Mouse (Mus musculus): ENCODE results near the gene Smim13. TPM values are rescaled to one million over a fixed set of nuclear protein-coding genes. Genes with fewer than 3 reads are reported as not detected.
A peak's percentile ranks its signal among the peaks of the same experiment; 100 is the strongest.

Gene Smim13
- total and polyA plus RNA-seq, 3 experiments = 9.0 to 27.6 (median 23.0) TPM

GRCm38 (mm10) chr13:41286285-41286684 lies 36.6 kb downstream of the Smim13 start:
- no peak overlapping the region for H3K4me3 ChIP-seq
- H3K36me3 ChIP-seq (ENCODE audit: control insufficient read depth, insufficient read depth, low read length) = no peaks in the 10 kb centered on the region
- H3K27me3 ChIP-seq (ENCODE audit: control insufficient read depth, insufficient read depth, low read length) = no peaks in the 10 kb centered on the region
- H3K79me2 ChIP-seq (replicated peaks; ENCODE audit: control insufficient read depth, insufficient read depth, low read length) = no peaks in the 10 kb centered on the region
- H3K4me1 ChIP-seq (ENCODE audit: control insufficient read depth, insufficient read depth, low read length) = no peaks in the 10 kb centered on the region; the same call in 1 of the 2 replicates
- no peak for DNase-seq
- intact Hi-C loops (cut with DNase I) = no loop called here
- H3K27ac ChIP-seq = no peak overlapping the region
- no peak for TF ChIP-seq POLR2A (IDR thresholded peaks at IDR 0.05; ENCODE audit: insufficient read depth, low read depth, low read length)
- TF ChIP-seq CTCF (IDR thresholded peaks at IDR 0.05) = no peak
- no peak for TF ChIP-seq EP300 (IDR thresholded peaks at IDR 0.05; ENCODE audit: insufficient read depth, low read depth, low read length)
- no peak overlapping the region for H3K9ac ChIP-seq (ENCODE audit: low read depth, low read length)
- 50% methylated on average over 3 of the region's 3 CpGs for WGBS

GRCm38 (mm10) chr13:41291466-41291974 lies 41.9 kb downstream of the Smim13 start:
- intact Hi-C loops (cut with DNase I) = no loop called here
- no peak overlapping the region for H3K4me3 ChIP-seq
- H3K4me1 ChIP-seq (ENCODE audit: control insufficient read depth, insufficient read depth, low read length) = peaks cover 2% of the 10 kb centered on the region
- no peak for DNase-seq
- H3K27ac ChIP-seq = no peak overlapping the region
- no peak for TF ChIP-seq CTCF (IDR thresholded peaks at IDR 0.05)
- no peak for TF ChIP-seq EP300 (IDR thresholded peaks at IDR 0.05; ENCODE audit: insufficient read depth, low read depth, low read length)
- TF ChIP-seq POLR2A (IDR thresholded peaks at IDR 0.05; ENCODE audit: insufficient read depth, low read depth, low read length) = no peak
- H3K9ac ChIP-seq (ENCODE audit: low read depth, low read length) = no peak overlapping the region
- WGBS = 77% methylated on average over 4 of the region's 4 CpGs
- no peaks in the 10 kb centered on the region for H3K79me2 ChIP-seq (replicated peaks; ENCODE audit: control insufficient read depth, insufficient read depth, low read length)
- H3K36me3 ChIP-seq (ENCODE audit: control insufficient read depth, insufficient read depth, low read length) = no peaks in the 10 kb centered on the region
- H3K27me3 ChIP-seq (ENCODE audit: control insufficient read depth, insufficient read depth, low read length) = no peaks in the 10 kb centered on the region

GRCm38 (mm10) chr13:41293595-41293994 lies 44.0 kb downstream of the Smim13 start:
- 78% methylated on average over 5 of the region's 5 CpGs for WGBS
- H3K27me3 ChIP-seq (ENCODE audit: control insufficient read depth, insufficient read depth, low read length) = no peaks in the 10 kb centered on the region
- peaks cover 3% of the 10 kb centered on the region for H3K4me1 ChIP-seq (ENCODE audit: control insufficient read depth, insufficient read depth, low read length)
- H3K9ac ChIP-seq (ENCODE audit: low read depth, low read length) = no peak overlapping the region
- no peak overlapping the region for H3K27ac ChIP-seq
- DNase-seq = no peak
- no peak overlapping the region for H3K4me3 ChIP-seq
- intact Hi-C loops (cut with DNase I) = no loop called here
- TF ChIP-seq POLR2A (IDR thresholded peaks at IDR 0.05; ENCODE audit: insufficient read depth, low read depth, low read length) (no peak), EP300 (IDR thresholded peaks at IDR 0.05; ENCODE audit: insufficient read depth, low read depth, low read length) (no peak), CTCF (IDR thresholded peaks at IDR 0.05) (no peak)
- H3K36me3 ChIP-seq (ENCODE audit: control insufficient read depth, insufficient read depth, low read length) = no peaks in the 10 kb centered on the region
- no peaks in the 10 kb centered on the region for H3K79me2 ChIP-seq (replicated peaks; ENCODE audit: control insufficient read depth, insufficient read depth, low read length)

DNA sequence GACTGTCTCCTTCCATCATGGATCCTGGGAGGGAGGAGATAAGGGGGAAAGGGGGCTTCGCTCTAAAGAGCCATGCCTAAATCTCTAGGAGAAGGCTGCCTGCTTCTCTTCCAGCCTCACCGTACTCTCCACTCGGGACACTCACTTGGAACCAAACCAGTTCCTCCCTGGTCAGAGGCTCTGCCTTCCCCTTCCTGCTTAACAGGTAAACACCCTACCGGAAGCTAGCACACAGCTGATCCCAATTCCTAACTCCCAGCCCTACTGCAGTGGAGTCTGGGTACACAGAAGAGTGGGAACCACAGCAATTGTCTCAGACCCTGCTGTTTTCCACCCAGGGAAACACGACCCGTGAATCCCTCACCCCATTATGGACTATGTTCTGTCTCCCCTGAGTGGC lies 46.2 kb downstream of the Smim13 start:
- WGBS = 44% methylated on average over 6 of the region's 6 CpGs
- peak; percentile 41 to 45 for DNase-seq

DNA sequence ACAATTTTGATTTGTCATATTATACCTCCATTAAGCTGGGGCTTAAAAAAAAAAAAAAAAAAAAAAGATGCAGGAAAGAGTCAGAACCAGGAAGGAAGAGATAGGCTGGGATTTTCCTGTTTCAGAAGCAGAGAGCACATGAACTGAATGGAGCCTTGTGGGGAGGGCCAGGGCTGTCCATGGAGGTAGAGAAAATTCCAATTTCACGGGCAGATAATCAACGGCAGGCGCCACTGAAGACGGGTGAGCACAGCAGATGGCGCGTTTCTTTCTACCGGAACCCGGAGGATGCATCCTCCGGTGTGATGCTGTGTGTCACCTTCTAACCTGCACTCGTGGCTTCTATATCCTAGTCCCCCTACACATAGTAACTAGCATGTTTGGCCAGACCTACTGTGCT lies 46.8 kb downstream of the Smim13 start:
- Histone ChIP-seq H3K36me3 (ENCODE audit: control insufficient read depth, insufficient read depth, low read length) (no peaks in the 10 kb centered on the region), H3K27me3 (ENCODE audit: control insufficient read depth, insufficient read depth, low read length) (no peaks in the 10 kb centered on the region), H3K4me1 (ENCODE audit: control insufficient read depth, insufficient read depth, low read length) (peaks cover 3% of the 10 kb centered on the region), H3K27ac (peak overlapping the region; percentile 87), H3K4me3 (no peak overlapping the region), H3K79me2 (replicated peaks; ENCODE audit: control insufficient read depth, insufficient read depth, low read length) (no peaks in the 10 kb centered on the region), H3K9ac (ENCODE audit: low read depth, low read length) (no peak overlapping the region)
- no peak for DNase-seq
- no peak for TF ChIP-seq POLR2A (IDR thresholded peaks at IDR 0.05; ENCODE audit: insufficient read depth, low read depth, low read length)
- TF ChIP-seq CTCF (IDR thresholded peaks at IDR 0.05) = no peak
- no peak for TF ChIP-seq EP300 (IDR thresholded peaks at IDR 0.05; ENCODE audit: insufficient read depth, low read depth, low read length)
- intact Hi-C loops (cut with DNase I) = no loop called here
- WGBS = 47% methylated on average over 10 of the region's 10 CpGs

More for the DNA sequence above, 46.2 kb downstream of the Smim13 start:
- peaks cover 3% of the 10 kb centered on the region for H3K4me1 ChIP-seq (ENCODE audit: control insufficient read depth, insufficient read depth, low read length)
- H3K9ac ChIP-seq (ENCODE audit: low read depth, low read length) = no peak overlapping the region
- H3K27me3 ChIP-seq (ENCODE audit: control insufficient read depth, insufficient read depth, low read length) = no peaks in the 10 kb centered on the region
- H3K27ac ChIP-seq = peak overlapping the region; percentile 87
- H3K4me3 ChIP-seq = no peak overlapping the region
- TF ChIP-seq POLR2A (IDR thresholded peaks at IDR 0.05; ENCODE audit: insufficient read depth, low read depth, low read length) (0 out of 2 replicates have a peak, but pooled peaks have one; percentile 27), EP300 (IDR thresholded peaks at IDR 0.05; ENCODE audit: insufficient read depth, low read depth, low read length) (0 out of 2 replicates have a peak, but pooled peaks have one; percentile 29), CTCF (IDR thresholded peaks at IDR 0.05) (no peak)
- intact Hi-C loops (cut with DNase I) = no loop called here
- H3K36me3 ChIP-seq (ENCODE audit: control insufficient read depth, insufficient read depth, low read length) = no peaks in the 10 kb centered on the region
- H3K79me2 ChIP-seq (replicated peaks; ENCODE audit: control insufficient read depth, insufficient read depth, low read length) = no peaks in the 10 kb centered on the region

DNA sequence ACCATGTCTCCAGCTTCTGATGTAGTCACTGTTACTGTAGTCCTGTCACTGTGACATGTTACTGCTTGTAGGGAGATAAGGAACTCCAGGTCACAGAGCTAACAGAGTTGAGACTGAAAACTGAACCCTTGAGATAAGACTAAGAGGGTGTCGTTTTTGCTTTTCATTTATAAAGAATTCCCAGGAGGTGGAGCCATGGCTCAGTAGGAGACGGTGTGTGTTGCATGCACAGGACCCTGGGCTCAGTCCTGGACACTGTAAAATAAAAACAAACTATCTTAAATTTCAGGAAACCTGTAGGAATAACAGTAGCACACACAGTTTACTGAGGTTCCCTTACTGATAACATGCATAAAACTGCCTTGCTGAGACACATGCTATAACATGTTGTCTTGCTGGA lies 48.9 kb downstream of the Smim13 start:
- H3K27ac ChIP-seq = no peak overlapping the region
- DNase-seq = no peak
- no peak overlapping the region for H3K9ac ChIP-seq (ENCODE audit: low read depth, low read length)
- no peak overlapping the region for H3K4me3 ChIP-seq
- no peak for TF ChIP-seq POLR2A (IDR thresholded peaks at IDR 0.05; ENCODE audit: insufficient read depth, low read depth, low read length)
- TF ChIP-seq EP300 (IDR thresholded peaks at IDR 0.05; ENCODE audit: insufficient read depth, low read depth, low read length) = no peak
- TF ChIP-seq CTCF (IDR thresholded peaks at IDR 0.05) = peak; percentile 20; the same call in 1 of the 2 replicates
- intact Hi-C loops (cut with DNase I) = no loop called here
- peaks cover 3% of the 10 kb centered on the region for H3K4me1 ChIP-seq (ENCODE audit: control insufficient read depth, insufficient read depth, low read length)
- 16% methylated on average over 2 of the region's 2 CpGs for WGBS
- H3K79me2 ChIP-seq (replicated peaks; ENCODE audit: control insufficient read depth, insufficient read depth, low read length) = no peaks in the 10 kb centered on the region
- no peaks in the 10 kb centered on the region for H3K27me3 ChIP-seq (ENCODE audit: control insufficient read depth, insufficient read depth, low read length)
- H3K36me3 ChIP-seq (ENCODE audit: control insufficient read depth, insufficient read depth, low read length) = no peaks in the 10 kb centered on the region

Data from heart, adult 2 months (tissue).